Mouse (Mus musculus) spleen, adult 18-20 months (tissue): ENCODE results near the gene Smc2.
"Not testable (repeated sequence)": the region's sequence is repeated elsewhere in the genome, so short reads cannot be mapped to it uniquely, and the experiment has no call there.

Experiments used
- DNase-seq, 2 experiments: peaks; one replicate each; pipeline ENCODE4 v3.0.0; 2022; ENCODE audit warnings: mixed read lengths in 2 of 2

Gene Smc2

GRCm38 (mm10) chr4:52438886-52439664, at the start of gene Smc2:
Gene Smc2 (plus strand): TSS chr4:52439243.
- DNase-seq: peak; percentile 84 to 94

DNA sequence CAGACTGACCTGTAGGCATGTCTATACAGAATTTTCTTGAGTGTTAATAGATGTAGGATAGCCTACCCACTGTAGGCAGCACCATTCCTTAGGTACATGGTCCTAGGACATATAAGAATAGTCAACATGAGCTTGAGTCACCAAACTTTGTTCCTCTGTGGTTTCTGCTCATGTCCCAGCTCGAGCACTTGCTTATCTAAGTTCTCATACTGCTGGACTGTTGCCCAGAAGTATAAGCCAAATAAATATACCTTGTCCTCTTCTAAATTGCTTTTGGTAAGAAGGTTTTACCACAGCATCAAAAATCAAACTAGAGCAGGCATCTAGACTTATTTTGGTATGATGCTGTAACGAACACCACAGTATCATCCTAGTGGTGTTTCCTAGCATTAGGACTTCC, 27.5 kb upstream of the Smc2 start:
- no peak for DNase-seq

- DNase-seq: no peak
These were observed 15.4 kb upstream of the Smc2 start for GRCm38 (mm10) chr4:52423653-52424052.

- DNase-seq: no peak
These were observed 9.5 kb upstream of the Smc2 start for GRCm38 (mm10) chr4:52429310-52430198.

DNA sequence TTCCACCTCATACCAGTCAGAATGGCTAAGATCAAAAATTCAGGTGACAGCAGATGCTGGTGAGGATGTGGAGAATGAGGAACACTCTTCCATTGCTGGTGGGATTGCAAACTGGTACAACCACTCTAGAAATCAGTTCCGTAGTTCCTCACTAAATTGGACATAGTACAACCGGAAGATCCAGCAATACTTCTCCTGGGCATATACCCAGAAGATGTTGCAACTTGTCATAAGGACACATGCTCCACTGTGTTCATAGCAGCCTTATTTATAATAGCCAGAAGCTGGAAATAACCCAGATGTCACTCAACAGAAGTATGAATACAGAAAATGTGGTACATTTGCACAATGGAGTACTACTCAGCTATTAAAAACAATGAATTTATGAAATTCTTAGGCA, 3.5 kb upstream of the Smc2 start:
- not testable (repeated sequence) for DNase-seq

DNA sequence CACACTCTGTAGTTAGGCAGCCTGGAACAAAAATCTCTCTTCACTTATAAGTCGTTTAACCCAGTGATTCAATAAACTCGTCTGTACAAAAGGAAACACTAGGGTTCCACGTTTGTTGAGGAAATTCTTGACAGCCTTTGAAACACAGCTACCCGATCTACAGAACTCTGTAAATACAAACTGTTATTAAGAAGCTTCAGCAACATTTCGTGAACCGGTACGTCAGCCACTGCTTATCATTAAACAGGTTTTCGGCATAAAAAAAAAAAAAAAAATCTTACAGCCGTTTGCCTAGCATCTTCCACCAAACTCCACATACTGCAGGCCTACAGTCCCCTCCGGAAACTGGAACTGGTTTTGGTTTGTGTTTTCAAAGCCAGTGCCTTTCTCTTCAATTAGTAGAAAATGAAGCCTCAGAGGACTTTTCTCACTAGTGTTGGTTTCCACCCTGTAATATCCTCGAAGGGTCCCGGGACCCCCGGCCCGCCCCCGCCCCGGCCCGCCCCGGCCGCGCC, 615 bp upstream of the Smc2 start:
- no peak for DNase-seq

DNA sequence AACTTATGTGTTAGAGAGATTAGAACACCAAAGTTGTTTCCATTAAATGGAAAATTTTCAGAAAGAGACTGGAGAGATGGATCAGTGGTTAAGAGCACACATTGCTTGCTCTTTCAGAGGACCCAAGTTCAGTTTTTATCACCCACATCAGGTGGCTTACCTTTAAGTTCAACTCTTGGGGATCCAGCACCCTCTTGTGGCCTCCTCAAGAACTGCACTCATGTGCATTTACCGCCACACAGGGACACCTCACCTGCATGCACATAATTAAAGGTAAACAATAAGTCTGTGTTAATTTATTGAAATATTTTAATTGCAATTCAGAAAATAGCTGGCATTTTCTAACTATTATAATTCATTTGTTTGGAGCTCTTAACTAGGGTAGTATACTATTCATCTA, 20.7 kb downstream of the Smc2 start:
- DNase-seq: no peak

GRCm38 (mm10) chr4:52461321-52461720, 22.3 kb downstream of the Smc2 start:
- DNase-seq: no peak

- DNase-seq: no peak
These were observed 34.4 kb downstream of the Smc2 start for GRCm38 (mm10) chr4:52473431-52473830.

DNA sequence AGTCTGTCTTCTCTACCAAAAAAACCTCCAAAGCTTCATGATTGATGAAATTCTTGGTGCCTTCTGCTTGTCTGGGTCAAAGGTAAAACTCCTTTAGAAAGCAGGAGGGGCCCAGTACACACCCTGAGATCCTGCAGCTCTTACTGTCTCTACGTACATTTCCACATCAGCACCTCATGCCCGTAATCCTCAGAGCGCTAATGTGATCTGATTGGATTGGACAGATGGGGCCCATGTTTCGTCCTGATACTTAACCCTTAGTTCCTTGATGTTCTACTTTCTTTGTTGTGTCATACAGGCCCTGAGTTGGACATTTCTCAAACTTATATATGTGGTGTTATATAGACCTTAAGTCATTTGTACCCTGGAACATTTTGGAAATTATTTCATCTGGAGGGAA, 48.4 kb downstream of the Smc2 start:
- DNase-seq: no peak

DNA sequence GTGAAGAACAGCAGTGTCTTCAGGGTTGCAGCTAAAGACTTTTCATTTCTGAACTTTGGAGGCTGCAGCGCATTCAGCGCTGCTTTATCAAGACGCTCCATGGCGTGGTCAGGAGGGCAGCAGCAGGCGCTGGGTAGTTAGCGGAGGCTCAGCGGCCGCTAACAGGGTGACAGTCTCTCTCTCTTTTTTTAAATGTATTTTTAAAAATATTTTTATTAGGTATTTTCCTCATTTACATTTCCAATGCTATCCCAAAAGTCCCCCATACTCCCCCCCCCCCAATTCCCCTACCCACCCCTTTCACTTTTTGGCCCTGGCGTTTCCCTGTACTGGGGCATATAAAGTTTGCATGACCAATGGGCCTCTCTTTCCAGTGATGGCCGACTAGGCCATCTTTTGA, 58.1 kb downstream of the Smc2 start, which contains the start of gene Vma21-ps:
TSS of gene Vma21-ps (minus strand) at position 101 of the 400 bp plus-strand sequence.
- DNase-seq: not testable (repeated sequence)

DNA sequence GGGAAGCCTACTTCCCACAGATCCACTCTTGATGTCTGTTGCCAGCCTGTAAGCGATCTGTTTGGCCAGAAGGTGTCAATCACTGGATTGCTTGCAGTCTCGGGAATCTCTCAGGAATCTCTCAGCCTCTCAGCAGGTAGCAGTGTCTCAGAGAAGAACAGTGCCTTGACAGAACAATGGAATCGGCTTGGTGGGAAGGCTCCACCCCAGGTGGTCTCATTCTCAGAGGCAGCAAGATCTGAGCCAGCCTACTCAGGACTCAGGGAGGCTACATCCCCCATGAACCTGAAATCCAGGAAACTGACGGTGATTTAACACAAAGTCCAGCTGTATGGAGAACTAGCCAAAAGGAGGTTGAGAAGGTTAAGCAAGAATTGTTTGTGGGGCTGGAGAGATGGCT, 78.5 kb downstream of the Smc2 start:
- no peak for DNase-seq

DNA sequence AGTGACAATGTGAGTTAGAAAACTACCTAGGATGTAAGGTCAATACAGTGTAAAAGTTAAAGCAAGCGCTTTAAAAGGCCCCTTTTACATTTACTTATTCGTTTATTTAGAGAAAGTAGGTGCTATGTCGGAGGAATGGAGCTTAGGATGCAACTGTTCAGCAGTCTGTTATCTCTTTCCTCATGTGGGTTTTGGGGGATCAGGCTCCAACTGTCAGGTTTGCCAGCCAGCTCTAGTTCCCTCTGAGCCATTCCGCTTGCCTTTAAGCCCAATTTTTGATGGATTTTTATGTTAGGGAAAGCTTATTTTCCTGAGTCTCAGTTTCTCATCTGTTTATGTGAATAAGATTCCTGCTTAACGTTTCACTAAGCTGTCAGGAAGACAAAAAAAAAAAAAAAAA, 80.3 kb downstream of the Smc2 start:
- no peak for DNase-seq

GRCm38 (mm10) chr4:52526464-52526863, 87.4 kb downstream of the Smc2 start:
- DNase-seq: no peak

DNA sequence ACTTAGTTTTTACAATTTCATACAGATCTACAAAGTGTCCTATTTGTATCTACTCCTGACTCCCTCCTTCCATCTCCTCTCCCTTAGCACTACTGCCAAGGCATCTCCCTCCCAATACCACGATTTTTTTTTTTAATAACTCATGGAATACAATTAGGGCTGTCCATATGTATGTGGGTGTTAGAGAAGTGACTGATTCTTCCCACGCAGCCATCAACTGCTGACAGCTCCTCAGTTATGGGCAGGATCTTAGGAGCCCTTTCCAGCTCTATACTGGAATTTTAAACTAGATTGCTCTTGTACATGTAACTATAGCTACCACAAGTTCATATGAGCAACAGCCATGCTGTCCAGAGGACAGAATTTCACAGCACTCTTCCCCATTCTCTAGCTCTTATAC, 91.6 kb downstream of the Smc2 start:
- no peak for DNase-seq
